Mouse (Mus musculus) spleen, postnatal 36 days (tissue): ENCODE measurements around the gene Ubap1.

ENCODE experiments used
- DNase-seq, 2 experiments: peaks; one replicate each; pipeline ENCODE4 v3.0.0; 2022; ENCODE audit warnings: low spot score in 2 of 2, mixed read lengths in 1 of 2

Ubap1 gene

DNA sequence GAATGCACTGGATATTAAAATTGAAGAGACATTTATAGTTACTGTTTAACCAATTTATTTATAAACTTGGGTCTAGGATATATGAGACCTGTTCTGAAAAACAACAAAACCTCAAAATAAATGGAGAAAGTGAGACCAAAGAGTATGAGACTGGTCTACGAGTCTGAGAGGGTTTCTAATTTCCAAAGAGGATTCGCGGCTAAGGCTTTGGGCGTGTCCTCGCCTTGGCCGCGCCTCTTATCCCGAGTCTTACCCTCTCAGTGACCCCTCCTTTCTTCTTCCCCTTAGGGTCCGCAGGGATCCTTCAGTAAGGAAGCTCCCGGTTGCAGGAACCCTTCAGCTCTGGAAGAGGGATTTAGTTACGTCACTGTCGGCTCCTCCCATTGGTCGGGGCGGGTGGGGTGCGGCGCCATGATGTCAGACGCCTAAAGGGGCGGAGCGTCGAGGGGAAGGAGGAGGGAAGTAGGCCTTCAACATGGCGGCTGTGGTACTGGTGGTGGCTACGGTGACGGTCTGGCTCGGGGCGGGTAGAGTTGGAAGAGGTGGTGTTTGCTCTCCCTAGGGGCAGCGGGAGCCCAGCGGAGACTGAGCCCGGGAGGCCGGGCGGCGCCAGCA lies at the start of gene Ubap1:
Gene Ubap1 (plus strand): TSS at position 413 of the 615 bp plus-strand sequence.
- DNase-seq, result peak; percentile 87 to 91

- no peak for DNase-seq
Observed at GRCm38 (mm10) chr4:41303671-41304070, 45.1 kb upstream of the Ubap1 start.

DNA sequence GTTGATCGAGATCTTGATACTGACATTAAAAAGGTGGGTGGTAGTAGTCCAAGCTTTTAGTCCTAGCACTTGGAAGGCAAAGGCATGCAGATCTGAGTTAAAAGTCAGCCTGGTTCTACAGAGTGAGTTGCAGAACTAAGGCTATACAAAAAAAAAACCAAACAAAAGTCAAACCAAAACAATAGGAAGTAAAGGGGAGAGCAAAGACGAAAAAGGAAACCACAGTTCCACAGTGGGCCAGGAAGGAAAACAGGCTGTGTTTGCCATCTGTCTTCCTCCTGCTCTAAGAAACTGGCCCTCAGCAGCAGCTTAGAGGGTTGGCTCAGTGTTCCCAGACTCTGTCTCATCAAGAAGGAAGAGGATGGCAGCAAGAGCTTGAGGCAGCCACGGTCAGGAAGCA lies 44.5 kb upstream of the Ubap1 start:
- DNase-seq, result peak; percentile 50 to 51

- DNase-seq, result peak; percentile 62 to 63
Observed at GRCm38 (mm10) chr4:41307406-41307805, 41.4 kb upstream of the Ubap1 start.

GRCm38 (mm10) chr4:41310567-41311563 lies 37.9 kb upstream of the Ubap1 start:
- DNase-seq, result peak; percentile 82 to 87

GRCm38 (mm10) chr4:41313722-41314121 lies 35.1 kb upstream of the Ubap1 start:
- DNase-seq, result no peak

DNA sequence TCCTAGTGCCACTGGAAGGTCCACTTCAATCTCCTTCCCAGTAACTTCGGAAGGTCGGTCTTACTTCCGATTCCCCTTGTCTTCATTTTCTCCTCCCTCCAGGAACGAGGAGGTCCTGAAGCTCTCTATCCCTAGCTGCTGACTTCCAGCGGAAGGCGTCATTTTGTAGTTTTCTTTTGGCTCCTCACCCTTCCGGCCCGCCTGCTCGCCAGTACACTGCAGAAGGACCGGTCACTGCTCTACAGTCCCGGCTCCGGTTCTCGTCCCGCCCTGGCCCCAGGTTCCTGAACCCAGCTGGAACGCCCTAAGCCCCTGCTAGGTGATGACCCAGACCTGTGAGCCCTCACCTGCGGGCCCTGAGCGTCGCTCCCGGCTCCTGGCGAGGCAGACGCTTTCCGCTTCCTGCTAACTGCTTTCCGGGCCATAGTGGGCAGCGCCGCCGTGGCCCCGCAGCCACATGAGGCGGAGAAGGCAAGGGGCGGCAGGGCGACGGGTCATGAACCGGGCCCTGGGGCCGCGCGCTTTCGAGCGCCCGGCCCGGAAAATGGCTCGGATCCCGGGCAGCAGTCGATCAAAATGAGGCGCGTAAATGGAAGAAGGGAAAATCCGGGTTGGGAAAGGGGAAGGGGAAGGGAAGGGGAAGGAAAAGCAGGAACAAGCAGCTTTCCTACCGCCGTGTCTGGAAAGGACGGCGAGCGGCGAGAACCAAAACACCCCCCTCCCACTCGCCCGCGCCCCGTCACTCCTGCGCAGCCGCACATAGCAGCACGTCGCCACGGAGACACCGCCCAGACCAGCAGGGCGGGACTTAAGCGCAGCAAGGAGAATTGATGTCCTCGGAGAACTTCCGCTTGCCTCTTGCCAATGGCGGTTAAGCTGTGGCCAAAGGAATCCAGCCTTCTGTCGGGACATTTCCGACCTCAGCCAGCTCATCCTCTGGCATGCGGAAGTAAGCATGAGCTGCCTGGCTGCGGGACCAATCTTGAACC lies 34.4 kb upstream of the Ubap1 start, which contains the start of gene Dcaf12:
Gene Dcaf12 (minus strand): TSS at position 749 of the 989 bp plus-strand sequence.
- DNase-seq, result peak; percentile 94 to 95

GRCm38 (mm10) chr4:41315173-41315572 lies 33.6 kb upstream of the Ubap1 start:
- peak in 1 of 2 experiments; percentile 13 for DNase-seq

DNA sequence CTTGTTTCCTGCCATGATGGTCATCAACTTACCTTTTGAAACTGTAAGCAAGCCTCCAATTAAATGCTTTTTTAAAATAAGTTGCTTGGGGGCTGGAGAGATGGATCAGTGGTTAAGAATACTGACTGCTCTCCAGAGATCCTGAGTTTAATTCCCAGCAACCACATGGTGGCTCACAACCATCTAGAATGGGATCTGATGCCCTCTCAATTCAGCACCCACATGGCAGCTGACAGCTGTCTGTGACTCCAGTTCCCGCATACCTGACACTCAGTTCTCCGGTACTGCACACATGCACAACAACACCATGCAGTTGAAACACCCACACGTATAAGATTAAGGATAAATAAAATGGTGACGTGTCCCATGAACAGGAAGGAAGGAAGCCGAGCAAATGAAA lies 30.5 kb upstream of the Ubap1 start:
- no peak for DNase-seq

DNA sequence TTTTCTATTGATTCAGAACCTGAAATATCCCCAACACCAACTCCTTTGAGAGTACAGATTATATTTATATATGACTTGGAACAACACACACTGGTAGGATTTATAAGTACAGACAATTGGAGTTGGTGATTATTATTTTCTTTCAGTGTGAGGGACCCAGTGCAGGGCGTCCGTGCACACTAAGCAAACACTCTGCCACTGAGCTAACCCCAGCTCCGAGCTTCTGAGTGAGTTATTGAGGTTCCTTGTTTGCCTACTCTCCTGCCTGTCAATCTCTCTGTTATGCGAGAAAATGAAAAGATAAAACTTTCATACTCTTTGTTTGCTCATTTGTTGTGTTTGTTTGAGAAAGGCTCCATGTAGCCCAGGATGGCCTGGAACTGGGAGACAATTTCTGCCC lies 27.8 kb upstream of the Ubap1 start:
- DNase-seq, result no peak

GRCm38 (mm10) chr4:41326876-41327275 lies 21.9 kb upstream of the Ubap1 start:
- no peak for DNase-seq

DNA sequence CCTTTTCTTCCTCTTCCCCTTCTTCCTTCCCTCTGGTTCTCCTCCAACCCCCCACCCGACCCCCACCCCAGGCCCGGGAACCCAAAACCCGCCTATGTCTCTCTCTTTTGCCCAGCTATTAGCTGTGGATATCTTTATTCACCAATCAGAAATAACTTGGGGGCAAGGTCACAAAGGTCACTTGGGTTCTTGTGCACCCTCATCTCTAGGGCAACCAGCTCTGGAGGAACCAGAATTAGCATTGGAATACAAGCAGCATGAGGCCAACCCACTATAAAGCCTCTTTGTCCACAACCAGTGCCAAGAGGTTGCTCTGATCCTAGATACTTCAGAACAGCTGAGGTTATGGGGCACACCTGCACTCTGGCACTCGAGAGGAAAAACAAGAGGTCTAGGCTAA lies 19.3 kb upstream of the Ubap1 start:
- DNase-seq, result no peak

DNA sequence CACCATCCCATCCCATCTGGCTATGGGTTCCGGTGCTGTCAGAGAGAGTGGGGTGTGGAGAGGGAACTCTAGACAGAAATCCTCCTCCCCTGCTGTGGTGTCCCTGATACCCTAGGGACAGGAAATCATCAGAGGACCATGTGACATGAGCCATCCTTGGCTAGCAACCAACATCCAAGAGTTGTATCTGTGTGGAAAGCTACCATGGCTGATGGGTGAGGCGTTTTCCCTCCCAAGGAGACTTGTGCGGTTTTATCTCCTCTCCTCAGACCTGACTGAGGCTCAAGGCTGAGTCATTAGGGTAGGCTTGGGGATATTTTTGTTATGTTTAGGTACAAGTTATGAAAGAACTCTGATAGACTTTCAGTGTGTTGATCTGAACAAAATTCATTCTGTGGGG lies 17.7 kb upstream of the Ubap1 start:
- DNase-seq, result peak; percentile 60 to 81

- no peak for DNase-seq
Observed at GRCm38 (mm10) chr4:41331698-41332421, 16.9 kb upstream of the Ubap1 start.

DNA sequence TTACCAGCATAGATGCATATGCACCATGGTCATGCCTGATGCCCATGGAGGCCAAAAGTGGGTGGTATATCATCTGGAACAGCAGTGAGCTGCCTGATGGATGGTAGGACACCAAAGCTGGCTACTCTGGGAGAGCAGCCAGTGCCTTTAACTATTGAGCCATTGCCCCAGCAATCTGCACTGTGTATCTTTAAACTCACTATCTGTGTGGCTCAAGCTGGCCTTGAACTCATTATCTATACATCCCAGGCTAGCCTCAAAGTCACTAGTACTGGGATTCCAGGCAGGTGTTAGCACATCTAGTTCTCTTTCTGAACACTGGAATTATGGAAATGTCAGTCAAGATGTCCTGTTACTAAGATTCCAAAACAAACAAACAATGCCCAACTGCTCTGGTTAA lies 12.2 kb upstream of the Ubap1 start:
- DNase-seq, result peak in 1 of 2 experiments; percentile 30

- DNase-seq, result no peak
Observed at GRCm38 (mm10) chr4:41340912-41341550, 7.8 kb upstream of the Ubap1 start.

GRCm38 (mm10) chr4:41346011-41346410 lies 2.8 kb upstream of the Ubap1 start:
- DNase-seq, result no peak

GRCm38 (mm10) chr4:41347839-41348238 lies 957 bp upstream of the Ubap1 start:
- DNase-seq, result no peak

GRCm38 (mm10) chr4:41349199-41349591 lies 399 bp downstream of the Ubap1 start:
- DNase-seq, result peak in 1 of 2 experiments; percentile 9

GRCm38 (mm10) chr4:41352758-41353157 lies 4.0 kb downstream of the Ubap1 start:
- DNase-seq, result peak in 1 of 2 experiments; percentile 18
